Mouse (Mus musculus) thymus, postnatal 25 days (tissue): ENCODE data around the gene Dcdc2a.
A peak's percentile ranks its signal among the peaks of the same experiment; 100 is the strongest.

Experiments used
- DNase-seq: peaks from one replicate; pipeline ENCODE4 v3.0.0; 2022

Gene Dcdc2a

DNA sequence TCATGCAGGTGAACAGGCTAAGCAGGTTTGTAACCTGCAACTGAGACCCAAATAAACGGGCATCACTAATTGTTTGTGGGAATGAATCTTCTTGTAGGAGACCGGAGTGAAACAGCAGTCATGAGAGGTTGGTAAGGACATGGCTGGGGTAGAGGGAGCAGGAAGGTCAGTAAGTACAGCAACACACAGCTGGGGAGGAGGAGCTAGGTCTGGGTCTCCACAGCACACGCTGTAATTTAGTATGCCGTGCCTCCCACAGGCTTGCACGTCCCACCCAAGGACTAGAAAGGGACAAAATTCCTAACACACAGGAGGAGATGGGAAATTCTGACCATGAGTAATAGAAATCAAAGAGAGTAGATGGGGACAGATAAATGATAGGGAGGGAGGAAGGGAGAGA, 42.8 kb downstream of the Dcdc2a start:
- no peak for DNase-seq

DNA sequence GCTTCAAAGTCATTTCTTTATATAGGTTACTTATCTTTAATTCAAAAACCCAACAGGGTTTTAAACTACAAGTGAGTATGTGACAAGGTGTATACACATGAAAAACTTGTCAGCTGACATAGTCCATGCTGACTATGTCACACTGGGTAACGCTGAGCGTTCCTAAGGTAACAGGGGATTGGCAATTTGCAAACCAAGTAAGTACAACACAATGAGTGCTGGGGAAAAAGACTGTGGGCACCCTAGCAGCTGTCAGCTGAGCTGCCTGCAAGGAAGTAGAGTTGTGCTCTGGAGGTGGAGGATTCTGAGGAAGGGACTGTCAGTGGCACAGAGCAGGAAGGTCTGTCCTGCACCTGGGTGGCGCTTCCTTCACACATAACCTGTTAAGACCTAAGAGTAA, 43.7 kb downstream of the Dcdc2a start:
- no peak for DNase-seq

DNA sequence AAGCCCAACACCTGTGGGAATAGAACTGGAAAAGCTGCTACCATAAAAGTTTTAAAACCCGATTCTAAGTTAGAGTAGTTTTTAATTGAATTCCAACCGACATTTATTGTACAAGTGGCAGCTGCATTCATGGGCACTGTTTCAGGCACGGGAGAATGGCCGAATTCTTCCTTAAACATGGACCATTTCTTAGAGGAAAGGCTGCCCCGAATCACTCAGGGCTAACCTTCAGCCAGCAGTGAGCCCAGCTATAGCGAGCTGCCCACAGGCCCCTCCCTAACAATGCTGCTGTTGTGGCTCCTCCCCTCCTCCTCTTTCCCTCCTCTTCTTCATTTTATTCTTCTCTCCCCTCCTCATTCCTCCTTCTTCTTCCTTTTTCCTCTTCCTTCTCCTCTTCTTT, 44.8 kb downstream of the Dcdc2a start:
- DNase-seq: no peak

DNA sequence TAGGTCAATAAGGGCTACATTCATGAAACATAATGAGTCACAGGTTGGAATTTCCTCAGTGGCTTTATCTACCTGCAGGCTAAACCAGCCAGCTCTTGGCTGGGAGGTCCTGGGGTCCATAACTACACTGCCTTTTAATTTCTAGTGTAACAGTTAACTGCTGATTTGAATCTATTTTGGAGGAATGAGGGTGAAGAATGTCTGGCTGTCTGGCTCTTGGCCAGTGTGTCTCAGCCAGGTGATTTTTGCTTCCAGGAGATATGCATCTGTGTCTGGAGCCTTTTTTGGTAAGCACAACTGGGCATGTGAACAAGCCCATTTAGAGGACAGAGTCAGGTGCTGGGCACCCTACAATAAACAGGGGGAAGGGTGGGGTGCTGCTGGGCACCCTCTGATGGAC, 49.9 kb downstream of the Dcdc2a start:
- DNase-seq: no peak

GRCm38 (mm10) chr13:25106740-25107139, 50.9 kb downstream of the Dcdc2a start:
- DNase-seq: no peak

GRCm38 (mm10) chr13:25108353-25108752, 52.5 kb downstream of the Dcdc2a start:
- no peak for DNase-seq

- DNase-seq: no peak
Measured at GRCm38 (mm10) chr13:25110592-25111095, 54.8 kb downstream of the Dcdc2a start.

DNA sequence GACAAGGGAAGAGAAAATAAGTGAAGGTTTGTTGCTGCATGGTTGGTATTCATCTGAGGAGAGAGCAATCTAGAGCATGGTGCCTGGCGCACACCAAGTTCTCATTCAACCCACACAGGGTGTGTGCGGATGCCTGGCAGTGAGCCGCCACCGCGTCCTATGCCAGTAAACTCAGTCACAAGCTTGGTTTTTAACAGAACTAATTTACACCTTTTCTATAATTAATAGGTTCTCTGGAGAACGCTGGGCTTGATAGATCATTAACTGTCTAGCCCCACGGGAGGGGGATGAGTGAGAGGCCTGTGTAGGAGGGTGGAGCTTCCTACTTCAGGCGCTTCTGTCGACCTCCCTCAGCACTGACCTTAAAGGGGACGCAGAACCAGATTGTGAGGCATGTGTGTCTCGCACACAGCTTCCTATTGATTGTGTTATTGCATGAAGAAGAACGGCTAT, 59.7 kb downstream of the Dcdc2a start:
- no peak for DNase-seq

- peak; percentile 9 for DNase-seq
Measured at GRCm38 (mm10) chr13:25115971-25116370, 60.2 kb downstream of the Dcdc2a start.

GRCm38 (mm10) chr13:25122740-25123335, 67.0 kb downstream of the Dcdc2a start:
- no peak for DNase-seq

DNA sequence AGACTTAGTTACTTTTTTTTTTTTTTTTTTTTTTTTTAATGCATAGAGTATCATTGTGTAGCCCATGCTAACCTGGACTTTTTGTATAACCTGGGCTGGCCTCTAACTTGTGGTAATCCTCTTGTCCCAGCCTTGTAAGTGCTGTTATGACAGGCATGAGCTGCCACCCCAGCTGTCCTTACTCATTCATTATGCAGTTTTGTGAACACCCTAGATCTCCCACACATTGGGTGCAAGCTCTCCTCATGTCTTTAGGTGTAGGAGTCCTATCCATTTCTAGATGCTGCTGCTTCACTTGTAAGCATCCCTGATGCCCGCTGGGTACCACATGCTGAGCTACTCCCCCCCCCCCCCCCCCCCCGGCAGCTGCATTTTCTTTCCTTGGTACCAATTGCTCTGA, 71.4 kb downstream of the Dcdc2a start:
- DNase-seq: no peak

GRCm38 (mm10) chr13:25127806-25128205, 72.0 kb downstream of the Dcdc2a start:
- no peak for DNase-seq

GRCm38 (mm10) chr13:25128766-25129165, 73.0 kb downstream of the Dcdc2a start:
- peak; percentile 8 for DNase-seq

DNA sequence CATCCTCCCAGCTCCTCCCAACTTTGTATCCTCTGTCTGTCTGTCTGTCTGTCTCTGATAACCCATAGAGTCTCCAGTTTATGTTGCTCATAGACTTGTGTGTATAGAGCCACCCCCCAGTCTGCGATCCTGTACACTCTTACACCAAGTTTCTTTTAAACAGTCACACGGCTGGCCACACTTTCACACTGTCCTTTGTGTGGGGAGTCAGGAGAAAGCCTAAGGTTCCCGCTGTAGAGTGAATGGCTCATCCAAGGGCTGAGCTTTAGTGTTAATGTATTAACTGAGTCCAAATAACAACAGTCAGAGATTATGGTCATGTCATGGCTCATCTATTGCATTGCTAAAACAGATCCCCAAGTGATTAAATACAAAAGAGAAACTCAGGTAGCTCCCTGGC, 87.3 kb downstream of the Dcdc2a start:
- DNase-seq: no peak

GRCm38 (mm10) chr13:25144093-25144492, 88.3 kb downstream of the Dcdc2a start:
- no peak for DNase-seq

- DNase-seq: no peak
Measured at GRCm38 (mm10) chr13:25146232-25146631, 90.4 kb downstream of the Dcdc2a start.

DNA sequence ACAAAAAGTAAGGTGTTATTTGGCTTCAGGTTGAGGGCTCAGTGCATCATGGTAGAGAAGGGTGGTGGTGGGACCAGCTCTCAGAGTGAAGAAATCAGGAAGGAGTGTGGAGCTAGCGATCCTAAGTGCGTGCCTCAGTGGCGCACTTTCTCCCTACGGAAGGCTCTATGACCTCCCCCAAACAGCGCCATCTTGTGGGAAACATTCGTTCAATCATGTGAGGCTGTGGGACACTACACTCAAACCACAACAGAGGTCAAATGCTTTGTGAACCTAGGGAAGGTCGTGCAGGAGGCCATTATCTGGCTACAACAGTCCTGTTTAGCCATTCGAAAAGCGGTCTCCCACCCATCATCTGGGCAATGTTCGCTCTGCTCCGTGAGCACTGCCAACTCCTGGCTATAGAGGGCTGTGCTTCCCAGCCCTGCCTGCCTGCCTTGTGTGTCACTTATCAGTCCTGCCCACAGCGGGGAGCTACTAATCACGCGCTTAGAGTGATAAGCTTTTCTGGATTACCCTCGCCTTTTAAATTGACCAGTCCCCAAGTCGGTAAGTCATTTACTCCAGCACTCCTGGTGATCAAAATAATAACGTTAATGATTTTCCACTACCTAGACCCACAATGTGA, 94.5 kb downstream of the Dcdc2a start:
- DNase-seq: no peak

DNA sequence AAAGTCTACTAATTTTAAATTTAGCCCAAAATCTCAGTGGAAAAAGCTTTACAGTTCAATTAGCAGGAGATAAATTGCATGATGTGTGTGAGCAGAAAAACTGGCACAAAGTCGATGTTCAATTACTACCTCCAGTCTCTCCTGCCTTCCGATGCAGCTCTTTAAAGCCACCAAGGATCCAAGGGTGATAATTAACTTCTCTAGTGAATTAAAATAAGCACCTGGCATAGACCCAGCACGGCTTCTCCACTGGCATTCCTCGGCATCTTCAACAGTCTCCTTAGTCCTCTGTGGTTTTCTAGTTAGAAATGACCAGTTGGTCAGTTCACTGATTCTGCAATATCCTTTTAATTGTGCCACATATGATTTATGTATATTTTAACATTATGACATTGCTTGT, 95.1 kb downstream of the Dcdc2a start:
- DNase-seq: no peak

DNA sequence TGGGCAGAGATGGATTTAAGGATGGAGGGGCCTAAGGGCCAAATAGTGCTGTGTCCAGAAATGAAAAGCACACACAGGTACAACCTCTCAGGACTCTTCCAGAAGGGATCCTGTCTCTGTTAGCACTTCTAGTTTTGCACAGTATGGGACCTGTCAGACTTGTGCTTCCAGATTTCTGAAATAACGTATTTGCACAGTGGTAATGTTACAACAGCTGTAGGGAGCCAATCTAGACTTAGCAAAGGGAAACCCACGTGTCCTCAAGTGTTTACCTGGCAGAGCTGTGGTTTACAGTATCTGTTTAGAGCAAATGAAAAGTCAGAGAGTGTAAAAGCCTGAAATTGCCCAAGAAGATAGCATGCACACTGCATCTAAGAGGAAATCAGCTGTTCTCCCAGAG, 104.1 kb downstream of the Dcdc2a start:
- DNase-seq: no peak

GRCm38 (mm10) chr13:25160804-25161203, 105.0 kb downstream of the Dcdc2a start:
- no peak for DNase-seq

GRCm38 (mm10) chr13:25162594-25162993, 106.8 kb downstream of the Dcdc2a start:
- DNase-seq: no peak

DNA sequence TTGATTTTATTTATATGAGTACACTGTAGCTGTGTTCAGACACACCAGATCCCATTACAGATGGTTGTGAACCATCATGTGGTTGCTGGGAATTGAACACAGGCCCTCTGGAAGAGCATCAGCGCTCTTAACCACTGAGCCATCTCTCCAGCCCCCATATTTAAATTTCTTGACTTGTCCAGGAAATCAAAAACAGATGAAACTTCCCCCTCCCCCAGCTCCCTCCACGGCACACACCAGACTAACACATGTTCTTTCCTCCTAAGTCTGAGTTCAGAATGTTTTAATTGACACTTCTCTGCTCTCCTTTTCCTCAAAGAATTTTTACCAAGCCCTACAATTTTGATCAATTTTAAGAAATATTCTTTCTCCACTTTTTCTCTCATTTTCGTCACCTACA, 113.1 kb downstream of the Dcdc2a start:
- no peak for DNase-seq

GRCm38 (mm10) chr13:25177835-25178234, 122.0 kb downstream of the Dcdc2a start:
- DNase-seq: no peak

DNA sequence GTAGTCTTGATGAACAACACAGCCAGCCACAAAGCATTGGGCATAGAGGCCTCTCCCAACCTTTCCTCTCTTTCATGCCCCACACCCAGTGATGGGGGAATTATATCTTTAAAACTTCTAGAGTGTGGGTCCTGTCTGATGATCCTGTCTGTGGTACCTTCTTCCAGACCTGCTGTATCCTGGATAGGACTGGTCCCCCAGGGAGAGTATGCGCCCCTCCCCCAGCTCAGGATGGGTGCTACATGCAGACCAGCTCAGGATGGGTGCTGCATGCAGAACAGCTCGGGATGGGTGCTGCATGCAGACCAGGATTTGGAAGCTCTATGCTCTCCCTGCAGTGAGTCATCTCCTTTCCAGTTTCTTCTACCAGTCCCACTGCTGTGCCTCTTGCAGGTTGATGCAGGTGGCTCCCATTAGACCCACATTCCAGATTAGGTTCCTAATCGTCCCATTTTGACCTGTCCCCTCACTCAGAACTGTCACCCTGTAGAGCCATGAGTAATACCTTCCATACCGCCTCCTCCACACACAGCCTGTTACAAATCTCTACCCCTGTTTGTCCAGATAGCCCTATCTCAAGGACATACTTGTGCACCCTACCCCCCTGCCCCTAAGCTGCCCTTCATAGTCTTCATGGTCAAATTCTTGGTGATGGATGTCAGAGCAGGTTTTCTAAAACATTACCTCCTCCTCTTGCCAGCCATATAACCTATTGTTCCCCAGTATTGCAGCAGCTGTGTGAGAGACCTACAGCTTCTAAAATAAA, 122.6 kb downstream of the Dcdc2a start:
- DNase-seq: no peak
